Mouse (Mus musculus) activated CD4-positive, CD25-positive, alpha-beta regulatory T cell, adult 4 months (primary cell): ENCODE data around the gene Gpr171. TPM values are rescaled to one million over a fixed set of nuclear protein-coding genes. Genes with fewer than 3 reads are reported as not detected.
"Not testable (repeated sequence)": the region's sequence is repeated elsewhere in the genome, so short reads cannot be mapped to it uniquely, and the experiment has no call there.

Experiments
- ATAC-seq: one replicate; pipeline ENCODE4 v1.8.0; 2017
- polyA plus RNA-seq, 2 experiments: library from polyadenylated mRNA; unstranded; fragments of 100-300 nt; shearing (Covaris generic); gene quantifications; one replicate each; pipeline ENCODE4 v1.2.1; 2017

The Gpr171 gene
- polyA plus RNA-seq, 2 experiments from 2014 or later, result 58.4 to 74.6 TPM

- not testable (repeated sequence) for ATAC-seq
Measured at GRCm38 (mm10) chr3:59113291-59113690, 11.7 kb upstream of the Gpr171 start.

- ATAC-seq, result no peak
Measured at GRCm38 (mm10) chr3:59111944-59112343, 10.3 kb upstream of the Gpr171 start.

GRCm38 (mm10) chr3:59109834-59110233, 8.2 kb upstream of the Gpr171 start:
- ATAC-seq, result not testable (repeated sequence)

- no peak for ATAC-seq
Measured at GRCm38 (mm10) chr3:59107439-59107838, 5.8 kb upstream of the Gpr171 start.

- ATAC-seq, result no peak
Measured at GRCm38 (mm10) chr3:59104462-59104861, 2.8 kb upstream of the Gpr171 start.

- ATAC-seq, result no peak
Measured at GRCm38 (mm10) chr3:59102146-59102545, 525 bp upstream of the Gpr171 start.

- ATAC-seq, result no peak
Measured at GRCm38 (mm10) chr3:59098540-59098939, 3.1 kb downstream of the Gpr171 start.

GRCm38 (mm10) chr3:59097421-59097820, 4.2 kb downstream of the Gpr171 start:
- ATAC-seq, result no peak

GRCm38 (mm10) chr3:59092702-59093101, 8.9 kb downstream of the Gpr171 start:
- no peak for ATAC-seq

GRCm38 (mm10) chr3:59080919-59081318, 20.7 kb downstream of the Gpr171 start:
- ATAC-seq, result peak; percentile 95

- ATAC-seq, result no peak
Measured at GRCm38 (mm10) chr3:59080293-59080916, 21.2 kb downstream of the Gpr171 start.

- ATAC-seq, result peak; percentile 45
Measured at GRCm38 (mm10) chr3:59079327-59079726, 22.3 kb downstream of the Gpr171 start.

- ATAC-seq, result no peak
Measured at GRCm38 (mm10) chr3:59078585-59078984, 23.0 kb downstream of the Gpr171 start.

GRCm38 (mm10) chr3:59077278-59077677, 24.3 kb downstream of the Gpr171 start:
- ATAC-seq, result no peak

GRCm38 (mm10) chr3:59069071-59069470, 32.5 kb downstream of the Gpr171 start:
- not testable (repeated sequence) for ATAC-seq

GRCm38 (mm10) chr3:59066558-59067294, 34.9 kb downstream of the Gpr171 start:
- ATAC-seq, result no peak

GRCm38 (mm10) chr3:59065937-59066336, 35.7 kb downstream of the Gpr171 start:
- ATAC-seq, result no peak

- ATAC-seq, result no peak
Measured at GRCm38 (mm10) chr3:59063431-59063830, 38.2 kb downstream of the Gpr171 start.

- peak; percentile 65 for ATAC-seq
Measured at GRCm38 (mm10) chr3:59062141-59062540, 39.5 kb downstream of the Gpr171 start.

- ATAC-seq, result no peak
Measured at GRCm38 (mm10) chr3:59060131-59060530, 41.5 kb downstream of the Gpr171 start.

- ATAC-seq, result peak; percentile 52
Measured at GRCm38 (mm10) chr3:59059022-59059541, 42.5 kb downstream of the Gpr171 start.

- no peak for ATAC-seq
Measured at GRCm38 (mm10) chr3:59054834-59055535, 46.6 kb downstream of the Gpr171 start.
